Mouse (Mus musculus) kidney, embryonic 14.5 days (tissue): ENCODE measurements at regions not wholly inside any gene's neighbourhood (a gene's known extent, or its start where the extent isn't known, plus 50 kb on each side); places are given as distances from the start of the nearest gene placed in this dataset.

ENCODE experiments used
- ATAC-seq: fragments of 200-750 bp; cut with Nextera tagmentation; 2 replicates; pipeline ENCODE4 v1.8.0; 2017; ENCODE audit warnings: moderate number of reproducible peaks, mild to moderate bottlenecking, moderate TSS enrichment, moderate library complexity; ENCODE audit not compliant: low FRiP score, low TSS enrichment
- H3K27ac ChIP-seq: fragments of 300-500 bp; sonication (generic); 2 replicates; pipeline ENCODE4 v1.5.1; 2014; ENCODE audit warnings: low read depth, mild to moderate bottlenecking, low read length, moderate library complexity, mixed read lengths
- H3K27me3 ChIP-seq: fragments of 300-500 bp; sonication (generic); 2 replicates; pipeline ENCODE4 v1.6.1; 2014; ENCODE audit warnings: mild to moderate bottlenecking, low read length; ENCODE audit not compliant: control insufficient read depth, insufficient read depth
- H3K36me3 ChIP-seq: fragments of 300-500 bp; sonication (generic); 2 replicates; pipeline ENCODE4 v1.6.1; 2014; ENCODE audit warnings: low read length, mixed read lengths; ENCODE audit not compliant: control insufficient read depth, insufficient read depth
- H3K4me1 ChIP-seq: fragments of 300-500 bp; sonication (generic); 2 replicates; pipeline ENCODE4 v1.6.1; 2014; ENCODE audit warnings: low read length, mixed read lengths; ENCODE audit not compliant: control insufficient read depth, insufficient read depth
- H3K4me2 ChIP-seq: fragments of 300-500 bp; sonication (generic); replicated peaks from 2 replicates; pipeline ENCODE4 v1.6.1; 2014; ENCODE audit warnings: low read depth, mild to moderate bottlenecking, low read length
- H3K4me3 ChIP-seq: fragments of 300-500 bp; sonication (generic); 2 replicates; pipeline ENCODE4 v1.5.1; 2014; ENCODE audit warnings: mild to moderate bottlenecking, low read length
- H3K9ac ChIP-seq: fragments of 300-500 bp; sonication (generic); 2 replicates; pipeline ENCODE4 v1.6.1; 2014; ENCODE audit warnings: low read depth, mild to moderate bottlenecking, low read length, moderate library complexity
- H3K9me3 ChIP-seq: fragments of 300-500 bp; sonication (generic); 2 replicates; pipeline ENCODE4 v1.6.1; 2016; ENCODE audit warnings: low read length; ENCODE audit not compliant: control insufficient read depth
- WGBS: fragments of 180-500 bp; shearing (Covaris S2); extraction: QIAGEN DNeasy Blood & Tissue Kit; methylation state at CpG from one replicate; pipeline ENCODE4 v1.1.7; 2014; 5-methylcytosine and 5-hydroxymethylcytosine counted together

DNA sequence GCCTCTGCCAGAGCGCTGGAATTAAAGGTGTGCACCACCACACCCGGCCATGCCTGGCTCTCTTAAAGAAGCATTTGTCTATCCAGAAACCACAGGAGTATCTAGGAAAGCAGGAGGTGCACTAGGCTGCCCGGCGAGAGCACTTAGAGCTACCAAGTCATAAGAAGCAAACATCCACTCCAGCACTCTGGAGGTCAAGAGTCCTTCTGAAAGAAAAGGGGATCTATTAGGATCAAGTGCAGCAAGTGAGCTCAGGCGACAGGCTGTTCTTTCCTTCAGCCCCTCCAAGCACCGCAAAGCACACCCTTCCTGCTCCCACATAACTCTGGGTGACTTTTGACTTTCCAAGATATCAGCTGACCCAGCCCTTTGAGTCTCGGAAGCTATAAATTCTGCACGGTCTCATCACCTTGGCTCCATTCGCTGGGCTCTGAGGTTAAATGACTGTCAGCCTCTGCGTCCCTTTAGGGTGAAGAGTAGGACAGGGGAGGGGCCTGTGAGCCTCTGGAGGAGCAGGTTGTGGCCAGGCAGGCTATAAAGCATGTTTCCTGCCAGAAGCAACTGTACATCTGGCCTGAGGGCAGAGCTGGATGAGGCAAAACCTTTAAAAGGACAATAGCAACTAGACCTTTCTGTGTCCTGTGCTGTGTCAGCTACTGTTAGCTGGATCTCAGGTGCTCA lies 58.9 kb upstream of the Slc24a4 start:
- WGBS = 24% methylated on average over 10 of the region's 10 CpGs
- Histone ChIP-seq H3K9ac (no peak overlapping the region), H3K27ac (no peak overlapping the region), H3K9me3 (no peaks in the 10 kb centered on the region), H3K4me1 (no peaks in the 10 kb centered on the region), H3K4me2 (no peak overlapping the region), H3K4me3 (no peak overlapping the region), H3K27me3 (no peaks in the 10 kb centered on the region), H3K36me3 (no peaks in the 10 kb centered on the region)
- ATAC-seq = peak; percentile 49; the same call in 1 of the 2 replicates

GRCm38 (mm10) chr12:102071888-102072619 lies 56.5 kb upstream of the Slc24a4 start:
- H3K27ac ChIP-seq = no peak overlapping the region
- no peaks in the 10 kb centered on the region for H3K4me1 ChIP-seq
- H3K36me3 ChIP-seq = no peaks in the 10 kb centered on the region
- 91% methylated on average over 9 of the region's 9 CpGs for WGBS
- no peak overlapping the region for H3K9ac ChIP-seq
- no peak overlapping the region for H3K4me3 ChIP-seq
- H3K4me2 ChIP-seq = no peak overlapping the region
- no peaks in the 10 kb centered on the region for H3K9me3 ChIP-seq
- no peaks in the 10 kb centered on the region for H3K27me3 ChIP-seq
- ATAC-seq = no peak

DNA sequence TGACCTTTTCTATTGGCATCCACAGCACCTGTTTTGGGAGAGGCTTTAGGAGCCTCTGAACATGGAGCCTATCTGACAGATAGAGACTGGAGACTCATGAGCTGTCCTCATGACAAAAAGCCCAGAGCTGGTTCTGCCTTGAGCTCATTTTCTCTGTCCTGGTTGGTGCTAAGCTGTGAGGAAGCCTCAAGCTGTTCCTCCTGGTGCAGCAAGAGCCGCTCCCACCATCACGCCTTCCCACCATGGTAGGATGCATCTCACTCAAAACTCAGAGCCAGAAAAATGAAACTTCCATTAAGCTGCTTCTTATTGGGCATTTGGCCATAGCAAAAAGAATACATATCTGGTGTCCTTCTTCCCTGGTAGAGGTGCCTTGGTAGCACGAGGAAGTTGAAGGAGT lies 55.0 kb upstream of the Slc24a4 start:
- no peak for ATAC-seq
- WGBS = 87% methylated on average over 3 of the region's 3 CpGs

GRCm38 (mm10) chr12:102076298-102076697 lies 52.2 kb upstream of the Slc24a4 start:
- H3K4me1 ChIP-seq = no peaks in the 10 kb centered on the region
- no peak overlapping the region for H3K27ac ChIP-seq
- H3K27me3 ChIP-seq = no peaks in the 10 kb centered on the region
- no peak overlapping the region for H3K4me2 ChIP-seq
- no peaks in the 10 kb centered on the region for H3K9me3 ChIP-seq
- no peak for ATAC-seq
- 48% methylated on average over 5 of the region's 5 CpGs for WGBS
- no peaks in the 10 kb centered on the region for H3K36me3 ChIP-seq
- no peak overlapping the region for H3K4me3 ChIP-seq
- H3K9ac ChIP-seq = no peak overlapping the region

More for the DNA sequence above, 55.0 kb upstream of the Slc24a4 start:
- H3K4me1 ChIP-seq = no peaks in the 10 kb centered on the region
- no peaks in the 10 kb centered on the region for H3K27me3 ChIP-seq
- no peak overlapping the region for H3K27ac ChIP-seq
- no peak overlapping the region for H3K9ac ChIP-seq
- no peaks in the 10 kb centered on the region for H3K36me3 ChIP-seq
- H3K9me3 ChIP-seq = no peaks in the 10 kb centered on the region
- no peak overlapping the region for H3K4me2 ChIP-seq
- H3K4me3 ChIP-seq = no peak overlapping the region
